Mouse (Mus musculus) lung, postnatal 10 days (tissue): Measurements from ENCODE around the gene Akap17b.
A peak's percentile ranks its signal among the peaks of the same experiment; 100 is the strongest.

ENCODE experiments used
- DNase-seq: peaks from one replicate; pipeline ENCODE4 v3.0.0; 2021

Gene Akap17b

GRCm38 (mm10) chrX:36586629-36587303 is 58.4 kb downstream of the Akap17b start:
- no peak for DNase-seq

GRCm38 (mm10) chrX:36562079-36562478 is 83.1 kb downstream of the Akap17b start:
- DNase-seq: no peak

- peak; percentile 76 for DNase-seq
Observed at GRCm38 (mm10) chrX:36561650-36562049, 83.5 kb downstream of the Akap17b start.

- no peak for DNase-seq
Observed at GRCm38 (mm10) chrX:36560170-36560569, 85.0 kb downstream of the Akap17b start.
